Mouse (Mus musculus) CH12.LX (cell line): Measurements from ENCODE around the gene Macf1.

Source experiments
- CTCF ChIP-seq, 2 experiments: IDR thresholded peaks in 1 of 2; conservative IDR thresholded peaks in 1 of 2; 2 replicates each; pipeline ENCODE4 v1.5.1; 2011 to 2012; ENCODE audit warnings: low read depth in 2 of 2, low read length in 2 of 2, improper control_type of control experiment in 1 of 2, inconsistent platforms in 1 of 2, mild to moderate bottlenecking in 1 of 2, moderate library complexity in 1 of 2
- E2F4 ChIP-seq: IDR thresholded peaks from 2 replicates; pipeline ENCODE4 v1.6.1; 2011; ENCODE audit warnings: low read depth, low read length, improper control_type of control experiment; ENCODE audit not compliant: insufficient replicate concordance
- HCFC1 ChIP-seq: IDR thresholded peaks from 2 replicates; pipeline ENCODE4 v1.6.1; 2012; ENCODE audit warnings: low read depth, mild to moderate bottlenecking, inconsistent platforms, low read length, improper control_type of control experiment
- IRF4 ChIP-seq: IDR thresholded peaks from 2 replicates; pipeline ENCODE4 v1.6.1; 2014; ENCODE audit warnings: low read depth, mild to moderate bottlenecking, inconsistent platforms, low read length, improper control_type of control experiment
- JUN ChIP-seq: IDR thresholded peaks from 2 replicates; pipeline ENCODE4 v1.6.1; 2011; ENCODE audit warnings: low read depth, mild to moderate bottlenecking, low read length, improper control_type of control experiment, moderate library complexity; ENCODE audit not compliant: insufficient read depth
- JUND ChIP-seq: conservative IDR thresholded peaks from 2 replicates; pipeline ENCODE4 v1.6.1; 2011; ENCODE audit warnings: low read depth, low read length, improper control_type of control experiment
- MAZ ChIP-seq: IDR thresholded peaks from 2 replicates; pipeline ENCODE4 v1.6.1; 2012; ENCODE audit warnings: low read depth, mild to moderate bottlenecking, inconsistent platforms, low read length, improper control_type of control experiment, moderate library complexity
- MYC ChIP-seq: IDR thresholded peaks from 2 replicates; pipeline ENCODE4 v1.6.1; 2011; ENCODE audit warnings: low read depth, mild to moderate bottlenecking, improper control_type of control experiment, low read length
- POLR2A ChIP-seq: IDR thresholded peaks from 2 replicates; pipeline ENCODE4 v1.6.1; 2011; ENCODE audit warnings: low read depth, mild to moderate bottlenecking, improper control_type of control experiment, low read length
- RAD21 ChIP-seq: IDR thresholded peaks from 2 replicates; pipeline ENCODE4 v1.6.1; 2011; ENCODE audit warnings: low read depth, mild to moderate bottlenecking, low read length, improper control_type of control experiment, moderate library complexity
- USF1 ChIP-seq: IDR thresholded peaks from 2 replicates; pipeline ENCODE4 v1.6.1; 2014; ENCODE audit warnings: low read depth, mild to moderate bottlenecking, inconsistent platforms, low read length, improper control_type of control experiment
- ZKSCAN1 ChIP-seq: IDR thresholded peaks from 2 replicates; pipeline ENCODE4 v1.6.1; 2012; ENCODE audit warnings: low read depth, inconsistent platforms, low read length, improper control_type of control experiment, borderline replicate concordance
- ZMIZ1 ChIP-seq: IDR thresholded peaks from 2 replicates; pipeline ENCODE4 v1.6.1; 2012; ENCODE audit warnings: low read depth, mild to moderate bottlenecking, inconsistent platforms, low read length, improper control_type of control experiment

DNA sequence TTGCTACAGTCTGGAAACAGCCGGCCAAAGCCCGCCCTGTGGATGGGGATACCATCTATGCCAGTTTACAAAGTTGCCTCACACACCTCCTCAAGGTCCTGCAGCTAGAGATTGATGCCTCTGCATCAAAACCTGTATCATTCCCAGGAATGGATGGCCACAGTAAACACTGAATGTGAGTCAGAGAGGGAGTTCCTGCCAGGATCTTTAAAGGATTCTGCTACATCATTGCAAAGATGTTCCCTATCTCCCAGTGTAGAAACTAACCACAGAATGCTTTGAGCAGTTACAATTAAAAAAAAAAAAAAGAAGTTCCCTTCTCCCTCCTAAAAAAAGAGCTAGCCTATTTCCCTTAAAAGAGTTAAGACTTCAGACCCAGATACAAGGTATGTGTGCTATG is 21.2 kb upstream of the Macf1 start:
- TF ChIP-seq ZKSCAN1 (no peak), POLR2A (no peak), CTCF (conservative IDR thresholded peaks at IDR 0.05 in 1 of 2, IDR thresholded peaks at IDR 0.05 in 1 of 2; ENCODE audit: low read depth in 2 of 2, low read length in 2 of 2) (no peak), MAZ (no peak), JUN (no peak), HCFC1 (no peak), E2F4 (no peak), JUND (no peak), MYC (no peak), RAD21 (no peak), ZMIZ1 (no peak), USF1 (no peak), IRF4 (no peak)
